Mouse (Mus musculus) R1 (cell line): Measurements from ENCODE around the gene Eif4enif1.
"Not testable (repeated sequence)": the region's sequence is repeated elsewhere in the genome, so short reads cannot be mapped to it uniquely, and the experiment has no call there.

Source experiments
- DNase-seq: peaks from one replicate; pipeline ENCODE4 v3.0.0-alpha.2; 2018; ENCODE audit warnings: low read depth, low spot score

Gene Eif4enif1

DNA sequence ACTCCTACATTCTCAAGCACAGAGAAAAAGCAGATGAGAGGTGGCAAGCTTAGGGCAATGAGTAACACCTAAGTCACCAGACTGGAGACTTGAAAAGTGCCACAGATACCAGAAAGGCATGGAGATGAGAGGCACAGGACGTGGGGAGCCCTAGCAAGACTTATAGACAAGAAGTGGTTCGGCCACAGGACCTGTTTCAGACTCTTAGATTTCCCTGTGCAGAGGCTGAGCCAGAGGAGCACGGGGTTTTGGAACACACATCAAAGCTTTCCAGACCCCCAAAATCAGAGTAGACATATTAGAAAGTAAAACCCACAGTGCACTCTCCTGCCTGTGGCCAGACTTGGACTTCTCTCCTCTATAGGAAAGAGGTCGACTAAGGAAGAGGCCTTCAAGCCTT is 20.9 kb upstream of the Eif4enif1 start:
- peak; percentile 47 for DNase-seq

DNA sequence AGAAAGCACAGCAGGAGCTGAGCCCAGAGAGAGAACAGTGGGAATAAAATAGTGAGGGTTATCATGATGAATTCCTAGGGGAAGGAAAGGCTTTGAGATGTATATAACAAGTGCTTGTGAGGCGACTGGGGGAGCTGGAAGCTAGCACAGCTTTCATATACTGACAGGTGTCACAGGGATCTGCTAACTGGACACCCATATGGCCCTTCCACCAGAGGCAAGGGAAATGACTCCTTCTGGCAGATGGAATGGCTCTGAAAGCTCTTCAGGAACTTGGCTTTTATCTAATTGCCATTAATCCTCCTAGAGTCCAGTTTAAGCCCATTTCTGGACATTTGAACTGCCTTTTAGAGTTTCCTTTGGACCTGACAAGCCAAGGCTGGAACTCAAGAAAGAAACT is 20.2 kb upstream of the Eif4enif1 start:
- DNase-seq: not testable (repeated sequence)

DNA sequence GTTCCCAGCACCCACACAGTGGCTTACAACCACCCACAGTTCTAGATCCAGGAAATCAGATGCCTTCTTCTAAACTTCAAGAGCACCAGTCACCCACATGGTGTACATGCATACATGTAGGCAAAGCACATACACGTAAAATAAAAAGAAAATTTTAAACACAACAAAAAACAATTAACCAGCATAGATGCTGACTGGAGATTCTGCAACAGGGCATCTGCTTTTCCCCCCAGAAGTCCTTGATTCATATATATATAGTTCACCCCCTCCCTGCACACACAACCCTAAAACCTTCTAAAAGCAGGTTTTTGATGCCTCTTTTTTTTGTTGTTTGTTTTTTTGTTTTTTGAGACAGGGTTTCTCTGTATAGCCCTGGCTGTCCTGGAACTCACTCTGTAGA is 19.5 kb upstream of the Eif4enif1 start:
- DNase-seq: not testable (repeated sequence)

DNA sequence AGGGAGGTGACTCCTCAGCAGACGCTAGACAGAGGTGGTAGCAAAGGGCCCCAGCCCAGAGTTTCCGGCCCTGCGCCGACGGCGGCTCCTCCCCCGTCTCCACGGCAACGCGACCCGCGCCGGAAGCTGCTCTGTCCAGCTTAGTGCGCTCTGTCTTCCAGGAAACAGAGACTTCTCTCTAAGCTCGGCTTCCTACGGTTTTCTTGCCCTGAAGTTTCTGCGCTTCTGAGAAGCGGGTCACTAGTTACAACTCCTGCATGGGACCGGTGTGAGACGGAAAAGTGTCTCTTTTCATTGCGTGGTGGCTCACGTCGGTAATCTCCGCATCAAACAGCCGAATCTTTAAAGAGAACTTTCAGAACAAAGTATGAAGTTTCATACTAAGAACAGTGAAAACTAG is 8.8 kb upstream of the Eif4enif1 start, which contains the start of gene Sfi1:
Sfi1 (minus strand) TSS at position 101 of the 400 bp plus-strand sequence.
- no peak for DNase-seq

DNA sequence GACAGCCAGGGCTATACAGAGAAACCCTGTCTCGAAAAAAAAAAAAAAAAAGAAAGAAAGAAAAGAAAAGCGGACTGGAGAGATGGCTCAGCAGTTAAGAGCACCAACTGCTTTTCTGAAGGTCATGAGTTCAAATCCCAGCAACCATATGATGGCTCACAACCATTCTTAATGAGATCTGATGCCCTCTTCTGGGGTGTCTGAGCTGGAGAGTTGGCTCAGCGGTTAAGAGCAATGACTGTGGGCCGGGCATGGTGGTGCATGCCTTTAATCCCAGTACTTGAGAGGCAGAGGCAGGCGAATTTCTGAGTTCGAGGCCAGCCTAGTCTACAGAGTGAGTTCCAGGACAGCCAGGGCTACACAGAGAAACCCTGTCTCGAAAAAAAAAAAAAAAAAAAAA is 1.6 kb upstream of the Eif4enif1 start:
- DNase-seq: not testable (repeated sequence)

DNA sequence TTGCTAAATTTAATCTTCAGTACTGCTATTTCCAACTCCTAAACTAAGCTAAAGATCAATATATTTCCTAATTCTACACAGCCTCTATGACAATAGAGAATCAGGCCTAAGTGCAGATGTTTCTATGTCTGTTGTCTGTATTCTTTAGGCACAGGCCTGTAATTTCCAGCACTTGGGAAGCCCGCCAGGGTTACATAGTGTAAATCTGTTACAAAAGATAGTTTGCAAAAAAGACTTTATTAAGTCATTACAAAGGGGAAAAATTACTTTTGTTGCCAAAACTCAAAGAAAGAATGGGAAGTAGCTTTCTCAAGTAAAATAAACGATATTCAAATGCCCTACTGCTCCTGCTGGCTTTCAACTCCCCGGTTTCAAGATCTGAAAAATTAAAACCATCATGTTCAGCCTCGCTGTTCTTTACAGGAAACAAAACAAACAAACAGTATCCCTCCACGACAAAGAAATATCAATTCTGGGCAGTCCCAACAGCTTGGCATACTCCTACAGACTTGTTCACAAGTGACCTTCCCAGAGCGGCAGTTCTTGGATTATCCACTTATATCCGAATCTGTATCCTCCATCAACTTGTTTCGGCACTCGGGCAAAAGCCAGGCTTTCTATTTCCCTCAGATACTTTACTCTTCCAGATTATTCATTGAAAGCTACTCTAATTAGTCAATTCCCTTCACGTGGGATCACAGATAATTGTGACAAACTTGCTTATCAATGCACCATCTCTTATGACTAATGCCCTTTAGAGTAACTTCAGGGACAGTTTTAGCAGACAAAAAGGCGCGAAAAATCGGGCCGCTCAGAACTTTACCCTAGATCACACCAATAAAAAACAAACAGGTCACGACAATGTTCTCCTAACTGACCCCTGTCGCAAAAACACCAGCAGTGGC is 614 bp upstream of the Eif4enif1 start:
- DNase-seq: no peak

- DNase-seq: peak; percentile 70
These were observed 719 bp downstream of the Eif4enif1 start for GRCm38 (mm10) chr11:3202781-3203441.

DNA sequence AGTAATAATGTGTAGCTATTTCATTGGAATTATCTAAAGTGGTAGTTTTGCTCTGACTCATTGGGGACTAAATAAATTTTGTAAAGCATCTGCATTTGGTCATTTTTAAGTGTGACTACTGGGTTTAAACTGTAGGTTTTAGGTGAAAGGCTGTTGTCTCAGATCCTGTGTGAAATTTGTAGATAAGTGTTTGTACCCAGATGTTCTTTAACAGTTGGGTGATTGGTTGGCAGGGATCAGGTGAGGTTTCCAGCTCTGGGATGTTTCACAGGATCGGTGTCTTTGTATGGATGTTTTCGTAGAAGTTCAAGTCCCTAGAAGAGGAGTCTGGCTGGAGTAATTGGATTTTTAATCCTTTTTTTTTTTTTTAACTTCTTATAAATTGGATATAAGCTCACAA is 1.6 kb downstream of the Eif4enif1 start:
- no peak for DNase-seq

DNA sequence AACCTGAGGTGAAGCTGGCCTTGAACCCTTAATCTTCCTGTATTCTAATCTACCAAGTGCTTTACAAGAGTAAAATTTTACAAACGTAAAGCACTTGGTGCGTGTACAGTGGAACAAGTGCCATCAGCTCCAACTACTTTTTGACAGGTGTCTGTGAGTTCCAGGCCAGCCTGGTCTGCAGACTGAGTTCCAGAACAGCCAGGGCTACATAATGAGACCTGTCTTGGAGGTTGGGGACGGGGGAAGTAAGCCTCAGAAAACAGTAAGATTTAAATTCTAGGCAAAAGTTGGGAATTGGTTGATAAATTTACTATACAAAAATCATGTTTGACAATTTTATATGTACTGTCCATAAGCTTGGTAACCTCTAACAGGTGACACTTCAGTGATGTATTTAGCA is 3.0 kb downstream of the Eif4enif1 start:
- DNase-seq: no peak

- no peak for DNase-seq
These were observed 4.6 kb downstream of the Eif4enif1 start for GRCm38 (mm10) chr11:3206783-3207182.

- no peak for DNase-seq
These were observed 10.3 kb downstream of the Eif4enif1 start for GRCm38 (mm10) chr11:3212526-3212925.

DNA sequence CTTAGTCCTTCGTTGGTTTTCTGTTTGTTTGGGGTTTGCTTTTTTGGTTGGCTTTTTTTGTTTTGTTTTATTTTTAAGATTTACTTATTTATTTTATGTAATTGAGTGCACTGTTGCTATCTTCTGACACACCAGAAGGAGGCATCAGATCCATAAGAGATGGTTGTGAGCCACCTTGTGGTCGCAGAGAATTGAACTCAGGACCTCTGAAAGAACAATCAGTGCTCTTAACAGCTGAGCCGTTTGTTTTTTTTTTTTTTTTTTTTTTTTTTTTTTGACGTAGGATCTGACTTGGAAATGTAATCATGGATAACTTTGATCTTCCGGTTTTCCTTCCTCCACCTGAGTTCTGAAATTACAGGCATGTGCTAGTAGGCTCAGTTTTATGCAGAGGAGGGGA is 20.9 kb downstream of the Eif4enif1 start:
- no peak for DNase-seq

GRCm38 (mm10) chr11:3227113-3227512 is 24.9 kb downstream of the Eif4enif1 start:
- DNase-seq: no peak

DNA sequence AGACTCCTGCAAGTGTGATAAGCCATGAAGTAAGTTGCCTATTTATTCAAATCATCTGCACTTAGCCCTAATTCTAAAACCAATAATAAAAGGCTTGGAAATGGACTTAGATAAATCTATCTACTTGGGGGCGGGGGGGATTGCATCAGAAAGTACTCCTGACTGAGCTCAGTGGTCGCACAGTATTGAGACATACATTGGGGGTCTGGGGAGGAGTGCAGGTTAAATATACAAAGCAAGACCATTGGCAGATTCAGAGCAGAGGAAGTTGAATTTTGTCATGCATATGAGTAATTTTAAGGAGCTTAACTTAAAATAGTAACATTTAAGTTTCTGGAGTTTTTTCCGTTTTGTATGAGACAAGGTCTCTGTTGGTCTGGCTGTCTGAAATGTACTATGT is 30.1 kb downstream of the Eif4enif1 start:
- DNase-seq: no peak

GRCm38 (mm10) chr11:3233704-3234103 is 31.5 kb downstream of the Eif4enif1 start:
- no peak for DNase-seq

DNA sequence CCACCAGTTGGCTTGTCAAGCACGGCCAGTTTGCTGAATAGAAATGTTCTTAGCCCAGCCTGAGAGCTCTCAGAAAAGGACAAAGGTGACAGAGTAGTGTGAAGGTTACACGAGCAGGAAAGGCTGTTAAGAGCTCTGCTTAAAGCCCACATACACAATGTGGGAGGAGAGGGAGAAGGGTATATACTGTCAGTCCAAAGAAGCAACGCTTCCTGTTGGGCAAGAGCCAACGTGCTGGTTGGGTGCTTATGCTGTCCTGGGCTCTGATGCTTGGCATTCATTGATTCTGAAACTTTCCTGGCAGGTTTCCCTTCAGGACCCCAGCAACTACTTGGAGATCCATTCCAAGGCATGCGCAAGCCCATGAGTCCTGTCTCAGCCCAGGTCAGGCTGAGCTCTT is 33.1 kb downstream of the Eif4enif1 start:
- no peak for DNase-seq

DNA sequence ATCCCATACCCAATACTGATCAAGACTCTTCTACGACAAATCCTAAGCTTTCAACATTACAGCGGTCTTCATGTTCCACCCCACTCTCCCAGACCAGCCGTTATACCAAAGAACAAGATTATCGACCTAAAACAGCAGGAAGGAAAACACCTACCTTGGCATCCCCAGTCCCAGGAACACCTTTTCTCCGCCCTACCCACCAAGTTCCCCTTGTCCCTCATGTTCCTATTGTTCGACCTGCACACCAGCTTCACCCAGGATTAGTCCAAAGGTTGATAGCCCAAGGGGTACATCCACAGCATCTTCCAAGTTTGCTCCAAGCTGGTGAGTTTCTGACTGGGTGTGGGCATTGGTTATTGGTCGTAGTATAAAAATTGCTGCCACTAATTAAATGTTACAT is 40.2 kb downstream of the Eif4enif1 start:
- DNase-seq: no peak

DNA sequence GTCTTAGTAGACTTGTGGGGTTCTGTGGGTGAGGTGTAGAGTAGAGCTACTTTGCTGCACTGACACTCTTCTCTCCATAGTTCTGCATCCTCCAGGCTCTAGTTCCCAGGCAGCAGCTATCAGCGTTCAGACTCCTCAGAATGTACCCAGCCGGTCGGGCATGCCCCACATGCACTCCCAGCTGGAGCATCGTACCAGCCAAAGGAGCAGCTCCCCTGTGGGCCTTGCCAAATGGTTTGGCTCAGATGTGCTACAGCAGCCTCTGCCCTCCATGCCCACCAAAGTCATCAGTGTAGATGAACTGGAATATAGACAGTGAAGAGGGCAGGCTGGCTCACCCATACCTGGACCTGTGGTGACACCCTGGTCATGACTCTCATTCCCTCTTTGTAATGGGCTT is 41.6 kb downstream of the Eif4enif1 start:
- no peak for DNase-seq

- DNase-seq: no peak
These were observed 45.2 kb downstream of the Eif4enif1 start for GRCm38 (mm10) chr11:3247387-3247786.

DNA sequence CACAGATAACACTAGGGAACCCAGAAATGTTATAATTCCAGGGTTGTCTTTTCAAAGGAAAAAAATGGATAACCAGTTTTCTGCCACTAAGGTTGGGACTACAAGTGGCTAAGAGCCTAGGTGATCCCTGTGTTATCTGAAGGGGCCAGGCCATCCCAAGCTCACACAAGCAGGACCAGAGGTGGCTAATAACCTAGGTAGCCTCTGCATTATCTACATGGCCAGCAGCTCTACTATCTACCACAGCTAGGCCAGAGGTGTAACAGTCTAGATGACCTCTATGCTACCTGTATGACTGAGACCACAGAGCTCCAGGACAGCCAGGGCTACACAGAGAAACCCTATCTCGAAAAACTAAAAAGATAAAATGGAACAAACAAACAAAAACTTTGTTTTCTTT is 57.3 kb downstream of the Eif4enif1 start:
- no peak for DNase-seq

DNA sequence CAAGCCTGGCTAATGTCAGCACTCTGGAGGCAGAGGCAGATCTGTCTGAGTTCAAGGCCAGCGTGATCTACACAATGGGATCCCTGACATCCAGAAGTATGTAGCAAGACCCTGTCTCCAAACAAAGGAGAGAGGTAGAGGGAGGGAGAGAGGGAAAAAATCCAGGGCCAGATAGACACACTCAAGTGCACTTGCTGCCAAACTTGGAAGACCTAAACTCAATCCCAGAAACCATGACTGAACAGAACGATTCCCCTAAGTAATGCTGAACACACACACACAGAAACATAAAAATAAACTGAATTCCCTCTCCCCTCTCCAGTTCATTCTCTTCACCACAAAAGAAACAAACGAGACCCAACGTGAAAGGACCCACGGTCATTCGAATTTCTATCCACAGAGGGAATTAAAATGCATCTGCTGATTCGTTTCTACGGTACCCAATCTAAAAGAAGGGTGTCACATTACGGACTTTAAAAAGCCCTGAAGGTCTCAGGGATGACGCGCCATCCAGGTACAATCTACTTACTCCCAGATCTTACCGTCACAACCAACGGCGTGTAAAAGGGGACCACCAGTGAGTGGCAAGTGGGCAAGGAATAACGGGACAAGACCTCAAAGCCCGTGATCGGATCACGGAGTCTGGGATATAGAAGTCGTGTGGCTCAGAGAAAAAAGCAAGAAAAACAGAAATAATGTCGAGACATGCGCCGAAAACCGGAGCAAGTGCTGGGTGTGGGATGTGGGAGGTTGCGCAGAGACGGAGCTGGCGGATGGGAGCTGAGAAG is 63.3 kb downstream of the Eif4enif1 start:
- peak; percentile 81 for DNase-seq

GRCm38 (mm10) chr11:3266079-3266685 is 64.0 kb downstream of the Eif4enif1 start, which contains the start of gene Drg1:
Gene Drg1, minus strand, starts transcription at chr11:3266415.
- peak; percentile 97 for DNase-seq
